In the genomic region with DNA sequence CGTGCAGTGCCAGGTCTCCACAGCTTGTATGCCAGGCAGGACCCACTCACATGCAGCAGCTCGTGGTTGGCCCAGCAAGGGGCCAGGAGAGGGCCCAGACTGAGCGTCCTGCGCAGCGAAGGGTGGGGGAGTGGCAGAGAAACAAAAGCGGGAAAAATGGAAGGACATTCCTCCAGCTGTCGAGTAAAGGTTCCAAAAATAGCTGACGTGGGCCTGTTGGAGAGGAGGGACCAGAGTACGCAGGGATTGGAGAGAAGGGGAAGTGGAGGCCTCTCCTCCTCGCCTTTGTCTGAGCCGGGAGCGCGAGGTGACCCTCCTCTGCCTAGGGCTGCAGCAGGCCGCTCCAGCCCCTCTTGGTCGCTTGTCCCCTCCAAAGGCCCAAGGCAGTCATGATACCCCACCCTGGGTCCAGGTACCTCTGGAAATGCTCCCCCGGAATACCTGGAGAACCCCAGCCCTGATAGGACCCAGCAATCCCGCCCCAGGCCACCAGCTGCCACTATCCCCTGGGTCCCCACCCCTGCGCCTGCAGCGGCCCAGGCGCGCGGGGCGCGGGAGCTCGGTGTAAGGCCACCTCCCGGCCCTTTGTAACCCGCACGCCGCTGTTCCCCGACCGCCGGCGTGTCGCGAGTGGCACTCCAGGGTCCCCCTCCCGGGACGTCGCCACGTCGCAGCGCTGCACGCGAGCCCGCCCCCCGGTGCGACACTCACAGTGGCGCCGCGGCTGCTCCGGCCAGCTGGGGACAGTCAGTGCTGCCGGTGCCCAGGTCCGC, we compare ENCODE assay signal across 8 mouse cellular contexts. TPM values are rescaled to one million over a fixed set of nuclear protein-coding genes. Genes with fewer than 3 reads are reported as not detected.
DNase-seq lines count a peak whose midpoint lies in the region; ATAC-seq and TF ChIP-seq lines count a peak whose summit lies in the region.

No protein-coding gene starts in this region.

- H3K36me3 ChIP-seq in spleen, adult 2 months (ENCODE audit: control insufficient read depth, insufficient read depth, low read length), result 0 out of 2 replicates have a peak, but pooled peaks cover 1% of the 10 kb centered on the region
- no peaks in the 10 kb centered on the region for H3K36me3 ChIP-seq in intestine, embryonic 15.5 days
- H3K36me3 ChIP-seq in limb, embryonic 10.5 days, result peaks cover 36% of the 10 kb centered on the region
- H3K36me3 ChIP-seq in small intestine, adult 2 months (ENCODE audit: control insufficient read depth, insufficient read depth, low read length), result no peaks in the 10 kb centered on the region

- ATAC-seq in intestine, embryonic 15.5 days, result peak; percentile 85

- H3K4me3 ChIP-seq in spleen, adult 2 months (ENCODE audit: extremely low read depth, insufficient read depth, insufficient read length), result peak overlapping the region; percentile 91
- peak overlapping the region; percentile 99 for H3K4me3 ChIP-seq in intestine, embryonic 15.5 days (replicated peaks)
- H3K4me3 ChIP-seq in limb, embryonic 10.5 days, result peak overlapping the region; percentile 91
- peak overlapping the region; percentile 78 for H3K4me3 ChIP-seq in small intestine, adult 2 months (ENCODE audit: low read depth, low read length)

- no peak for TF ChIP-seq CTCF in spleen, adult 2 months (IDR thresholded peaks at IDR 0.05; ENCODE audit: extremely low read depth, insufficient read depth, insufficient read length, insufficient replicate concordance)
- TF ChIP-seq CTCF in small intestine, adult 2 months (IDR thresholded peaks at IDR 0.05; ENCODE audit: extremely low read depth, insufficient read length, insufficient replicate concordance, low read depth, low read length), result no peak

- no peaks in the 10 kb centered on the region for H3K9me3 ChIP-seq in intestine, embryonic 15.5 days
- H3K9me3 ChIP-seq in limb, embryonic 10.5 days (replicated peaks), result no peaks in the 10 kb centered on the region

- peak overlapping the region; percentile 31 for H3K27ac ChIP-seq in spleen, adult 2 months (ENCODE audit: insufficient read depth, low read length)
- peak overlapping the region; percentile 97 for H3K27ac ChIP-seq in intestine, embryonic 15.5 days
- peak overlapping the region; percentile 98 for H3K27ac ChIP-seq in limb, embryonic 10.5 days
- H3K27ac ChIP-seq in small intestine, adult 2 months (ENCODE audit: insufficient read depth, low read depth, low read length), result peak overlapping the region; percentile 53

- whole genome bisulfite sequencing in spleen, adult 2 months, result 2% methylated on average over 52 of the region's 52 CpGs
- under 1% methylated on average over 51 of the region's 52 CpGs for WGBS in intestine, embryonic 15.5 days
- under 1% methylated on average over 52 of the region's 52 CpGs for WGBS in limb, embryonic 10.5 days
- WGBS in small intestine, adult 2 months, result 2% methylated on average over 52 of the region's 52 CpGs

- peak overlapping the region; percentile 97 for H3K9ac ChIP-seq in intestine, embryonic 15.5 days

- no peaks in the 10 kb centered on the region for H3K27me3 ChIP-seq in spleen, adult 2 months (ENCODE audit: control insufficient read depth, insufficient read depth, low read length)
- no peaks in the 10 kb centered on the region for H3K27me3 ChIP-seq in intestine, embryonic 15.5 days (replicated peaks)
- no peaks in the 10 kb centered on the region for H3K27me3 ChIP-seq in limb, embryonic 10.5 days (ENCODE audit: low read depth, poor library complexity, severe bottlenecking)
- no peaks in the 10 kb centered on the region for H3K27me3 ChIP-seq in small intestine, adult 2 months (ENCODE audit: control insufficient read depth, insufficient read depth, low read length)

- peak in 1 of 2 experiments; percentile 13 for DNase-seq in spleen, adult 2 months (ENCODE audit: low read depth in 1 of 2, low spot score in 2 of 2)
- DNase-seq in spleen, adult 12 weeks (ENCODE audit: low spot score), result no peak
- DNase-seq in embryo, embryonic 11.5 days (ENCODE audit: low read depth, low spot score), result peak; percentile 42
- peak; percentile 47 to 75 for DNase-seq in gastrocnemius, postnatal 4 days (ENCODE audit: low spot score in 2 of 2)
- peak; percentile 80 for DNase-seq in limb, embryonic 10.5 days (ENCODE audit: low spot score)
- peak; percentile 80 for DNase-seq in mesoderm, embryonic 11.5 days (ENCODE audit: low read depth, low spot score)

- no peak for TF ChIP-seq POLR2A in spleen, adult 2 months (IDR thresholded peaks at IDR 0.05; ENCODE audit: low read depth, low read length)
- TF ChIP-seq POLR2A in small intestine, adult 2 months (IDR thresholded peaks at IDR 0.05; ENCODE audit: low read depth, low read length), result no peak

- H3K4me1 ChIP-seq in spleen, adult 2 months (ENCODE audit: control insufficient read depth, insufficient read depth, insufficient read length), result peaks cover 7% of the 10 kb centered on the region; the same call in 1 of the 2 replicates
- peaks cover 28% of the 10 kb centered on the region for H3K4me1 ChIP-seq in intestine, embryonic 15.5 days (replicated peaks)
- peaks cover 48% of the 10 kb centered on the region for H3K4me1 ChIP-seq in limb, embryonic 10.5 days
- H3K4me1 ChIP-seq in small intestine, adult 2 months (ENCODE audit: control insufficient read depth, insufficient read depth, insufficient read length, low read length), result peaks cover 16% of the 10 kb centered on the region; the same call in 1 of the 2 replicates

- peak overlapping the region; percentile 84 for H3K4me2 ChIP-seq in intestine, embryonic 15.5 days (replicated peaks)

RNA-seq across cellular contexts. Expression of gene Idh2, which starts 0.6 kb away (rescaled TPM):
- polyA plus RNA-seq in spleen, adult 2 months (2012; rRNA removed), result 52.6 and 54.0 TPM in 2 replicates
- total RNA-seq in gastrocnemius, postnatal 4 days (2021), result 100 to 1,000 TPM; 433 to 473 TPM
- polyA plus RNA-seq in intestine, embryonic 15.5 days (2015; fragmentation: Nextera tagmentation; extraction: Ambion mirVana), result 520 and 568 TPM in 2 replicates
- 533 and 582 TPM in 2 replicates for polyA plus RNA-seq in limb, embryonic 10.5 days (2016; fragmentation: Nextera tagmentation; extraction: Ambion mirVana)
- polyA plus RNA-seq in small intestine, adult 2 months (2012; rRNA removed), result 57.2 and 82.3 TPM in 2 replicates

Comparison
In these comparisons a context has a peak if more than half of its experiments do, and no peak if none do; other contexts are left out.
1. H3K27ac ChIP-seq: peak in every context shown above with its lines; median percentile 98 in limb, embryonic 10.5 days; 97 in intestine, embryonic 15.5 days; 53 in small intestine, adult 2 months; 31 in spleen, adult 2 months.